Mouse (Mus musculus): Measurements from ENCODE around the gene Hmgb1.

Gene Hmgb1

DNA sequence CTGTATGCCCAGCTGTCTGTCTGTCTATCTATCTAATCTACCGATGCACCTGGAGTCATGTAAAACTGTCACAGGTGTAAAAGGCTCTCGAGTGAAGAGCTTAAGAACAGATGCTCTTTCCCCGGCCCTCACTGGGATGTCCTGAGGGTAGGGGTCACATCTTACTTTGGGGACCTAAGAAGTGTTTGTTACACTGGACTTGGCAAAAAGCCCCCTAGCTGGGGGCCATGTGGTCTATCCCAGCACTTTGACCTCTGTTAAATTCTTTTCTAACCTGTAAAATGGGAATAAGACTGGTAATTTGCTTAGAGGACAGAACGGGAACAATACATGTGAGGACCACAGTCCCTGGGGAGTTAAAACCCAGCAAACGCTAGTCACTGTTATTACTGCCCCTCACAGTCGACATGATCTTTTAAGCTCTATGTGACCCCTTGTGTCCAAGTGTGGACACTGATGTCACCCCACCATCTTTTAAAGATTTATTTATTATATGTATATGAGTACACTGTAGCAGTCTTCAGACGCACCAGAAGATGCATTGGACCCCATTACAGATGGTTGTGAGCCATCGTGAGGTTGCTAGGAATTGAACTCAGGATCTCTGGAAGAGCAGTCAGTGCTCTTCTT lies 80.1 kb downstream of the Hmgb1 start:
- DNase-seq (ENCODE audit: low read depth): no peak

DNA sequence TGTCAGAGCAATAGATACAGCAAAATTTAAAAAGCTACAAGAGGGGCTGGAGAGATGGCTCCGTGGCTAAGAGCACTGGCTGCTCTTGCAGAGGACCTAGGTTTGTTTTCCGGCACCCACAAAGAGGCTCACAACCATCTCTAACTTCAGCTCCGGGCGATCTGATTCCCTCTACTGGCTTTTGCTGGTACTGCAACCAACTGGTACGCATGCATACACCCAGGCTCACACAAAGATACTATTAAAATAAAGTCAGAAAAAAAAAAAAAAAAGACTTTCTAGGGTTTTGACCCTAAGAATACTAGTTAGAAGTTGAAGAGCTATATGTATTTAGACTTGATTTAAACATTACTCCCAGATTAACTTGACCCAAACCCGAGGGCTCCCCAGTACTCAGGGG lies 82.4 kb downstream of the Hmgb1 start:
- DNase-seq (ENCODE audit: low read depth): no peak

DNA sequence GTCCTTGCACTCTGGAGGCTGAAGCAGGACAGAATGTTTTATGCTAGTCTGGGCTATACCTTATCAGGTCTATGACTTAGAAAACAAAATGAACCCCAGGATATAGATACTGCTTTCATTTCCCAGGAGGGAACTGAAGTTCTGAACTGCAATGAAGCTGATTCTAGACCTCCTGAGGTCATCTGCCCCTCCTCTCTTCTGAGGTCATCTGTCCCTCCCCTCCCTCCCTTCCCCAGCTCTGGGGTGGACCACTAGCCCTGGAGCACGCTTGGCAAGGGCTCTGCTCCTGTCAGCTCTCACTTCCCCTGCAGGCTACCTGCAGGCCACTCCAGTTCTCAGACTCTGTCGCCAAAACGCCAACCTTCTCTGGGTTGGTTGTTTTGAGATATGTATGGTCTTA lies 84.2 kb downstream of the Hmgb1 start:
- no peak for DNase-seq (ENCODE audit: low read depth)

DNA sequence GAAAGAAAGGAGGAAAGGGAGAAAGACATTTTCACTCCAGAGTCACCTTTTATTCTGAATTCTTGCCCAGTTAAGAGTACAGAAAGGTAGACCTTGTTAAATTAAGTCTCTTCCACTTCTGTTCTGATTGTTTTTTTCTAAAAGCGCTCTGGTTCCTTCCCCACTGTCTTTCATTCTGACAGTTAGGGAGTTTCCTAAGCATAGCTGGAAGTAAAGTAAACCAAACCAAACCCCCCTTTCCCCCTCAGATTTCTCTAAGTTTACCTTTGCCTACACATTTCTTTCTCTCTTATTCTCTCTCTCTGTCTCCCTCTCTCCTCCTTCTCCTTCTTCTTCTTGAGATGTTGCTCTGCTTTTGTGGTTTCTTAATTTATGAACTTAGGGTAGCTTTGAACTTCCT lies 85.3 kb downstream of the Hmgb1 start:
- DNase-seq (ENCODE audit: low read depth): no peak

DNA sequence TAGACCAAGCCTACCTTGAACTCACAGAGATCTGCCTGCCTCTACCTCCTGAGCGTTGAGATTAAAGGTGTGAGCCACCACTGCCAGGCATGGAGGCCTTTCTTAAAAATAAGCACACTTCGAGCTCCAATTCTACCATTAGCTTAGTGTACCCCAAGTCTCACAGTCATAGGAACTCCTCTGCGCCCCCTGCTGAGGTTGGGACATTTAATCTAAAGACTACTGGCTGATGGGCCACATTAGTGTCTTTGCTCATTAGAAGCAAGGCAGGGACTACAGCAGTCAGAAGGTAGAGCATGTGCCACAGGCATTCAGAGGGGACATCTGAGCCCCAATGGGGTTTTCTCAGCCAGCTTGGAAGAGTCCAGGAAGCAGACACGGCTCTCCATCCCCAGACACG lies 86.4 kb downstream of the Hmgb1 start:
- DNase-seq (ENCODE audit: low read depth): no peak

DNA sequence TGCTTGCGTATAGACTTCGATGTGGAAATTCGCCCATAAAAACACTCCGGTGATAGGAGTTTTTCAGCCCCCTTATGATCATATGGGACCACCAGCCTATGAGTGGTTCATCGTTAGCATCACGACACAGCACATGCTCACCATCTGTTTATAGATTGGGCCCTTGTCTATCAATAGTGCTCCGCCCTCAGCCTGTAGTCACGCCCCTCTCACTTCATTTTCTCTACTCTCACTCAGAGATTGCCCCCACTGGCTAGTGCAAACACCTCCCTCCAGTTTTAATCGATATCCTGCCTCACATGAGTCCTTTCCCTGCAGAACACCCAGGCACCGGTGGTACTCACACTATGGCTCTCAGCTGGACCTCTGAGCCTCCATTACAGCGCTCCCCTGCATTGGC lies 88.0 kb downstream of the Hmgb1 start:
- no peak for DNase-seq (ENCODE audit: low read depth)

DNA sequence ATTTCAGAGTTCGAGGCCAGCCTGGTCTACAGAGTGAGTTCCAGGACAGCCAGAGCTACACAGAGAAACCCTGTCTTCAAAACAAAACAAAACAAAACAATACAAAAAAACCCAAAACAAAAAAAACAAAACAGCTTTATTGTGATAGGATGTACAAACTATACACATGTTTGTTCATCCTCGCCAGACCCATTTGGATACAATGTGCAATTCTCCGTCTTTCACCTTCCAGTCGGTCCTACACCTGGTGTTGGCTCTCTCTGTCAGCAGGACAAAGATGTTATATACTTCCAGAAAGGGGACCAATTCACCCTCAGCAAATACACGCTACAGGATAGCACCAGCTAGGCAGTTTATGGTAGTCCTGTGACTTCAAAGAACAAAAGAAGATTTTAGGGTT lies 91.4 kb downstream of the Hmgb1 start:
- no peak for DNase-seq (ENCODE audit: low read depth)

DNA sequence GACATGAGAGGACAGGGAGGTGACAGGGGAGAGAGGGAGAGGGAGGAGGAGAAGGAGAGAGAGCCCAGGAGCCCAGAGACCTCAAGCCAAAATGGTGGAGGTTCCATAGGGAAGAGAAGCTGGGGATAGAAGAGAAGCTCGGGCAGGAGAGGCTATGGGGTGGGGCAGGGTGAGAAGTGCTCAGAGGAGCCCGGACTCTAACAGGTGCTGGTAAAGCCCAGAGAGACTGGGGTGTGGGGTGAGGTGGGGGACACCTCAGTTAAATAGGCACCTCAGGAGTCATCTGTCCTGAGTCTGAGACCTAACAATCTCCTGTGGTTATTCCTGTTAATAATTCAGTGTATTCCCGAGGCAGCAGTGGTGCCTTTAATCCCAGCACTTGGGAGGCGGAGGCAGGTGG lies 91.8 kb downstream of the Hmgb1 start:
- DNase-seq (ENCODE audit: low read depth): no peak

DNA sequence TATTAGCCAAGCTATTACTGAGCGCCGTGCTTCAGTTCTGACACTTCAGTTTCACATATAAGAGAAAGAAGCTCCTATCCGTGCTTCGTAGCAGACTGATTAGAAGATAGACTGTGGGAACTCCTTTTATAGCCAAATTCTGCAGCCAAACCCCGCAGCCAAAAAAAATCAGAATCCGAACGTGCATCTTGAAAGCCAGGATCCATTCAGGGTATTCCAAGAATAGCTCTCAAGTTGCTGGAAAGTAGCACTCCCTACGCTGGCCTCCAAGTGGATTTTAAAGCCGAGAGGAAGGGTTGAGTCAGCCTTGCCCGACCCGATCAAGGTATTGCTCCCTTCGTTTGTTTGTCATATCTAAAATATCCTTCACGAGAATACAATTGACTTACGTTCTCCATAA lies 93.0 kb downstream of the Hmgb1 start:
- DNase-seq (ENCODE audit: low read depth): no peak

DNA sequence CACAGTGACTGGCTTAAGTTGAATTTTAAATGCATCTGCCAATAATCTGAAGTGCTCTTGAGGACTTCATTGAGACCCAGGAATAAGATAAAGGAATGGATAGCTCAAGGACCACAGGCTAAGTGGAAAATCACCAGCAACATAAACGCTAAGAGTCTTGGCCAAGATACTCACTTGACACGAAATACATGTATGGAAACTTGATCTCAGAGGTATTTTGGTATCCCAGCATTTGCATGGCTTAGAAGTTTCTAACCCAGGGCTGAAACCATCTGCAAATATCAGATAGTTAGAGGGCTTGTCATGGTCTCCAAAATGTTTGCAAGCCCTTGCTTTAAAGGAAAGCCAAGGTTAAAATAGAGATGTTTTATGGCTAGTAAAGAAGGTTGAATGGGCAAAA lies 94.4 kb downstream of the Hmgb1 start:
- no peak for DNase-seq (ENCODE audit: low read depth)

DNA sequence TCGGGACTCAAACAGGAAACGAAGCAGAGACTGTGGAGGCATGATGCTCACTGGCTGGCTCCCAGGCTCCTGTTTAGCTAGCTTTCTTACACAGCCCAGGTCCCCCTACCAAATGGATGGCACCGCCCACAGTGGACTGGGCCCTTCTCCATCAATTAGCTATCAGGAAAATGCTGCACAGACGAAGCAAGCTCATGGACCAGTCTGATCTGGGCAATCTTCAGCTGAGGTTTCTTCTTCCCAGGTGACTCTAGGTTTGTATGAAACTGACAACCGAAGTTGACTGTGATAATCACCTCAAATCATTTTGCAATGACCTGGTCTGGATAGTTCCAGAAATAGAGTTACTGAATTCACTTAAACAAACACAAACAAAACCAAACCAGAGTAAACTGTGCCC lies 94.8 kb downstream of the Hmgb1 start:
- no peak for DNase-seq (ENCODE audit: low read depth)

DNA sequence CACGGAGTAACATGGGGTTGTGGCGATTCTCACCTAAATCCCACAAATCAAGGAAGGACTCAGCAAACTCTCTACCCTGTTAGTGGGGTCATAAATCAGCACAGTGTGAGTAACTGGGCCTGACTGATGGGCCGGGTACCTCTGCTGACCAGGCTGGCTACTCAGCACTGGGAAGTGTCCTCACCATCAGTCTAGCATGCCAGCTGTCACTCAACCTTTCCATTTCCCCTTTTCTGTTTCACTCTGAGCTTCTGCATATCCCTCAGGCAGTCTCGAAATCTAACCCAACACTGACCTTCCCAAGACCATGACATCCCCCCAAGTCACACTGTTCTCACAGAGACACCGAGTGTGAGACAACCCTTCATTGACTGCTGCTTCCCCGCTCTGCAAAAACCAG lies 95.4 kb downstream of the Hmgb1 start:
- no peak for DNase-seq (ENCODE audit: low read depth)

DNA sequence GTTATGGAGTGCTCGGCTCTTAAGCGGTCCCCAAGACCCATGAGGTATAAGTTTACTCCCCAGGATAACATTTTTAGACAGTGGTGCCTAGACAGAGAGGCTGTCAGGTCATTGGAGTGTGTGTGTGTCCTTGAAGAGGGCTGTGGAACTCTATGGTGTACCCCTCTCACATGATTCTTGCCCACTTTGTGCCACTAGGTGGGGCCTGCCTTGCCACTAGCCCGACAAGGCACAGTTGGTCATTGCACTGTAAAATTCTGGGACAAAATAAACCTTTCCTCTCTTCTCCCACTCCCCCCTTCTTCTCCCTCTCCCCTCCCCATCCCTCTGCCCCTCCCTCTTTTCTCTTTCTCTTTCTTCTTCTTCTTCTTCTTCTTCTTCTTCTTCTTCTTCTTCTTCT lies 96.1 kb downstream of the Hmgb1 start:
- DNase-seq (ENCODE audit: low read depth): no peak

DNA sequence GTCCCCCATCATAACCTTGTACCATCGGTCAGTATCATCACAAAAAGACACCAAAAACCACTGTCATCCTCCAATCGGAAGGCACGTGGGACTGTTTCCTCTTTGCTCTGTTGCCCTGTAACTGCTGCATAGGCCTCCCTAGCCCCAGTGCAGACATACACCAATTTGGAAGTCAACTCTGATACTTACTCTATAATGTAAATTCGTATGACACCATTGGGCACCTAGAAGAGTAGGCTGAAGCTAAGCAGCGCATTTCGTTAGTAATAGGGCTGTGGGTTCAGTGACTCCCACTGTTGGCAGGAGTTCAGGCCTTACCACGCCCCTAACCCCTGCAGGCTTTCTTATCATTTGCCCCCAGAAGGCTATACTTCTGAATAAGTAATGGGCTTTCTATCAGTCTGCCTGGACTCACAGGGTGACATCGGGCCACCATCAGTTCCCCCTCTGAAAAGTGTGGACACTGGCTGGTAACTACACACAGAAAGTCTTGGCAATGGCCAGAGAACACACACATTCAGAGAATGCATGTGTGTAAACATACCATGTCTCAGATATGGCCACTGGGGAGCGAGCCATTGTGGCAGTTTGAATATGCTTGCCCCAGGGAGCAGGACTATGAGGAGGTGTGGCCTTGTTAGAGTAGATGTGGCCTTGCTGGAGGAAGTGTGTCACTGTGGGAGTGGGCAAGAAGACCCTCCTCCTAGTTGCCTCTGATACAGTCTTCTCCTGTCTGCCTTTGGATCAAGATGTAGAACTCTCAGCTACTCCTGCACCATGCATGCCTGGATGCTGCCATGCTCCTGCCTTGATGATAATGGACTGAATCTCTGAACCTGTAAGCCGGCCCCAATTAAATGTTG lies 97.7 kb downstream of the Hmgb1 start:
- no peak for DNase-seq (ENCODE audit: low read depth)

DNA sequence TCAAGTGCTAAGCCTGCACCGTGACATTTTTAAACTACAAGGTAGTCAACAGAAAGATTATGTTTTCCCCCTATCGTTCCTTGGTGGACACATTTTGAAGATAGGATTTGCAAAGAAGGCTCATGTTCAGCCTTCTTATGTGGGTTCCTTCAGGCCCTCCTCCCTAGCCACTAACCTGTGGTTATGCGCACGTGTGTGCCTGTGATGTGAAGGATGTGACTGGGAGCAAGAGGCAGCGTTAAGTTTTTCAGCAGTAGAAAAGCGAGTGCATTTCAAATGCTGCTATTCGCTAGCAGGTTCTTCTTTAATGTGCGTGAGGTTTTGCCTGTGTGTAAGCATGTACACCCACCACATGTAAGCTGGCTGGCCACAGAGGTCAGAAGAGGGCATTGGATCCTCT lies 103.8 kb downstream of the Hmgb1 start:
- no peak for DNase-seq (ENCODE audit: low read depth)

DNA sequence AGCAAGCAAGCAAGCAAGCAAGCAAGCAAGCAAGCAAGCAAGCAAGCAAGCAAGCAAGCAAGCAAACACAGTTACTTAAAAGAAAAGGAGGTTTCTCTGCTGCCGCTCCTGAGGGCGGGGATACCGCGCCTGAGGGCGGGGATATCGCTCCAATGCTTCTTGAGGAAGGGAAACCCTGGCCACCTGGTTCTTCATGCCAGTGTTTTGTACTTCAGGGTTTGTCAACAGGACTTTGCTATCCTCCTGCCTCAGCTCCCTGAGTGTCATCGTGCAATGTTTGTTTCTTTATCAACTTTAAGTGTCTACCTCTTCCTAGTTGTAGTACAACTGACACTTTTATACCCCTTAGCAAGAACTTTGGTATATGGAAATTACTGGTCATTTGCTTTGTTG lies 104.5 kb downstream of the Hmgb1 start:
- DNase-seq (ENCODE audit: low read depth): no peak

DNA sequence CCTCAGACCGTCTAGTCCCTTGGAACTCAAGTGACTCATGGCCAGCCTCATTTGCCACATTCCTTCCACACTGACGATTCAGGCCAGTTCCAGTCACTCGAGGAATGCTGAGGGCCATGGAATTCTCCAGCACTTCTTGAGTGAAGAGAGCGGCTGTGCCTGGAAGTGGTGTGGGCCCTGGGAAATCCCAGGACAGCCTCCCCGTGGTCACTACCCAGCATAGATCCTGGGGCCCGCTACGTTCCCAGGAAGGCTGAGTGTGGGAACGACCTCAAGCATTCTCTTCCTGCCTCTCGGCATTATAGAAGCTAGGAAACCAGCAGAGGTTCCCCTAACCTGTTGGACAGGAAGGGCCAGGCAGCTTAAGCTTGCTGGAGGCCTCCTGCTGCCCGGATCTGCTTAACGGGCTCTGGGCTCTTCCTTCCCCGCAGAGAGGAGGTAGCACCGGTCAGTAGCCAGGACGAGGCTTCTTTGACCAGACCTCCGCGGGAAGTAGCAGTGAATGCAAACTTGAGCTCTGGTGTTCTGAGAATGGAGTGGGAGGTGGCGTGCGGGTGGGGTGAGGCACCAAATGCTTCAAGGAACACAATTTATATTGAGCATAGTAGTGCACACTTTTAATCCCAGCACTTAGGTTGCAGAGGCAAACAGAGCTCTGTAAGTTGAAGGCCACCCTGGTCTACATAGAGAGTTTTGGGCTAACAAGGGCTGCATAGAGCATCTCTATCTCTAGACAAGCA lies 105.1 kb downstream of the Hmgb1 start:
- peak; percentile 88 for DNase-seq (ENCODE audit: low read depth)

DNA sequence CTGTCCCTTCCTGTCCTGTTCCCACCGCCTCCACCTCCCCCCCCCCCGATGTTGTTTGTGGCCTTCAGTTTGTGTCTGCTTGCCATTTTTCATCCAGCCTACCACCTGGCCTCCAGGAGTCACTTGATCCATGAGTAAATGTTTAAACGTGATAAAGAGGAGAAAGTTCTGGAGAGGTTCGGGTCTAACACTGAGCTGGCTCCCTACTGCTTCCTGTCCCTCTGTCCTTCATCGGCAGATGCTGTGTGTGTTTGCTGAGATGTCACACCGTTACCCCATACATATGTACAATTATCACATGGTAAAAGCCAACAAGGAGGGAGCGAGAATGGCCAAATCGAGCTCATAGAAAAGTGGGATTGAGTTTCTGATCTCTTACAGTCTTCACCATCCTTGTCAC lies 107.2 kb downstream of the Hmgb1 start:
- no peak for DNase-seq (ENCODE audit: low read depth)

DNA sequence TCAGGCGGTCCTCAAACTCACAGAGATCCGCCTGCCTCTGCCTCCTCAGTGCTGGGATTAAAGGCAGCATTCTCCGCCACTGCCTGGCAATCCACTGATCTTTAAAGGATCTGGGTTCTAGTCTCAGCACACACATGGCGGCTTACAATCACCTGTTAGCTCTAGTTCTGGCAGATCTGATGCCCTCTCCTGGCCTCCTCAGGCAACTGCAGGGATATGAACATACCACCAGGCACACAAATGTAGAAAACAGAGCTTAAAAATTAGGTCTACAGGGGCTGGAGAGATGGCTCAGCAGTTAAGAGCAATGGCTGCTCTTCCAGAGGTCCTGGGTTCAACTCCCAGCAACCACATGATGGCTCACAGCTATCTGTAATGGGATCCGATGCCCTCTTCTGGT lies 112.7 kb downstream of the Hmgb1 start:
- no peak for DNase-seq (ENCODE audit: low read depth)

DNA sequence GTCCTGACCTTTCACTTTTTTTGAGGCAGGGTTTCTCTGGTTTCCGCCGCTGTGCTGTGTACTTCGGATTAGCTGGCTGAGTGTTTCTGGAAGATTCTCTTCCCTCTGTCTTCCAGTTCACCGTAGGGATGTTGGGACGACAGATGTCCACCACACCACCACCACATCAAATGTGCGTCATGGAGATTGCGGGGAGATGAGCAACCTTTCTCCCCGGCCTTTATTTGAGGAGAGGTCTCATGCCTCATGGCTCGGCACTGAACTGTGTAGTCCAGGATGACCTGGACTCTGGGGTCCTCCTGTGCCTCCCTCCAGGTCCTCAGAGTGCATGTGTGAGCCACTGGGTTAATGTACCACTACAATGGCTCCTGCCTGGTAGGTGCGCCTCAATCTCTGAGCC lies 115.5 kb downstream of the Hmgb1 start:
- DNase-seq (ENCODE audit: low read depth): no peak

DNA sequence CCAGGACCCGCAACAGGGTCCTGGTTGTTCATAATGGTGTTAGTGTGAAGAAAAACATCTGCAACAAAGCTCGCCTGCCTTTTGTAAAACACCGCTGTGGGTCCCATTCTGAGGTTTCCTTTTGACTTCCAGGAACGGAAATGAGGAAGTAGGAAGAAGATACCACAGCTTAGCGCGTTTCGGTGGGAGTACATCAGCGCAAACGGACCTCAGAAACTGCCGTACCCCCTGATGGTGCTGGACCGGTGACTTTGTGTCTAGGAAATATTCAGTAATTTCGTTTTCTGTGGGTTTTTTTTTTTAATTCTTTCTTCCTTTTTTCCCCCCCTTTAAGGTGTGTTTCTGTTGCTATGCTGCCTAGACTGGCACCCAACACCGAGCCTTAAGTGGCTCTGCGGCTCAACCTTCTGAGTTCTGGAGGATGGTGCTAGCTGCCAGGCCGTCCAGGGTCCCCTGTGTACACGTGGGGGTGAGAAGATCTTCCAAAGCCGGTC lies 116.0 kb downstream of the Hmgb1 start:
- DNase-seq (ENCODE audit: low read depth): no peak

DNA sequence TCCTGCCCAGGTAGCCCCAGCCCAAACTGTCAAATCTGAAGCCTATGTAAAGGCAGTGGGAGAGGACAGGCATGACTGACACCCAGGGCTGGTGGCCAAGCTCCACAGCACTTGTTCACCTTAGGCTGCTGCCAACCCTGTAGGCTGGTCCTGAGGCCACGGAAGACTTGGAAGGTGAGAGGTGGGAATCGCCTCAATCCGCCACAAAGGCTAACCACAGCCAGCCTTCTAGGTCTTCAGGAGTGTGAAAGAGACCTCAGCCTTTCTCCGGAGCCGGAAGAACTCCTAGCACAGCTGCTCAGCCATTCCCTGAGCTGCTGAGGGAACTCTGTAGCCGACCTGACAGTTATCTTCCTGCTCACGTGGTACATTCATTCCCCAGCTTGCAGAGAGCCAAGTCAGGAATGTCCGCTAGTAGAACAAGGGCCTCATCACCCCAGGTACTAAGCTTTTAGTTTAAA lies 116.8 kb downstream of the Hmgb1 start:
- no peak for DNase-seq (ENCODE audit: low read depth)

DNA sequence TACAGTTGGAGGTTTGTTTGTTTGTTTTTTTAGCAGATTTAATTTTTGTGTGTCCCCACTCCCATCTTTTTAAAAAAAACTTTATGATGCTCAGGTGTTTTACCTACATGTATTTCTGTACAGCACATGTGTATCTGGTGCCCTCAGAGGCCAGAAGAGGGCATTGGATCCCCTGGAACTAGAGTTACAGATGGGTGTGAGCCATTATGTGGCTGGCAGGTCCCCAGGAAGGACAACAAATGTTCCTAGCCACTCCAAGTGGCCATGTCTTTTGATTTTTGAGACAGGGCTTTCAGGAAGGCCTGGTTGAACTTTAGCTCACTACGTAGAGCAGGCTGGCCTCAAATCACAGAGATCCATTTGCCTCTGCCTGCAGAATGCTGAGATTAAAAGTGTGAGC lies 121.5 kb downstream of the Hmgb1 start:
- DNase-seq (ENCODE audit: low read depth): no peak
